Mouse (Mus musculus) thymus, postnatal 10 days (tissue): ENCODE data around the gene Birc5.
A peak's percentile ranks its signal among the peaks of the same experiment; 100 is the strongest.
"Not testable (repeated sequence)": the region's sequence is repeated elsewhere in the genome, so short reads cannot be mapped to it uniquely, and the experiment has no call there.

Source experiments
- DNase-seq, 2 experiments: peaks; one replicate each; pipeline ENCODE4 v3.0.0; 2021; ENCODE audit warnings: low spot score in 2 of 2

The Birc5 gene

DNA sequence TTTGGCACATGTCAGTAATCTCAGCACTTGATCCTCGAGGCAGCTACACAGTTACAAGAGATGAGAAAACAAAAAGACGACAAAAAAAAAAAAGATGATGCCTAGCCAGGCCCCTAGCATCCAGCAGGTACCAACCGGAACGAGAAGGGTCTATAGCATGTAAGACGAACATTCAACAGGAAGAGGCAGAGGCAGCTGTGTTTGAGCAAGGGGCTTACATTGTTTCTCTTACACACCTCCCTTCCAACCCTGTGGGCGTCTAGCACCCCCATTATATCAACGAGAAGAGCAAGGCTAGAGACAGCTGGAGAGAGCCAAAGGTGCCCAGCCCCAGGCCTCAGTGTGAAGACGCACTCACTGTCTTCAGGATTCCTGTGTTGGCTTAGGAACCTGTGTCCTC lies 22.1 kb upstream of the Birc5 start:
- no peak for DNase-seq

DNA sequence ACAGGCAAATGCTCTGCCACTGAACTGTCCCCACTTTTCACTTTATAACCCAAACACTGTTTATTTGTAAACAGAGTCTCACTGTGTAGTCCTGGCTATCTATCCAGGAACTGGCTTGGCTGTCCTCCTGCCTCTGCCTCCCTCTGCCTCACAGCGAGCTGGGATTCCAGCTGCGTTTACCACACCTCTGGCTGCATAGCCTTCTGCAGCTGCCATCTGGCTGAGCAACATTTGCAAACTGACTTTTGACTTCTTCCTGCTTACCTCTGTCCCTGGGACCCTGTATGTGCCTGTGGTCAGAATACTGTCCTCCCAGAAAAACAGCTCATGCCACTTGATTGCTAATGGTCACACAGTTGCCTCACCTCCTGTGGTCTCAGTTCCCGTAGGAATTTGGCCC lies 21.7 kb upstream of the Birc5 start:
- no peak for DNase-seq

DNA sequence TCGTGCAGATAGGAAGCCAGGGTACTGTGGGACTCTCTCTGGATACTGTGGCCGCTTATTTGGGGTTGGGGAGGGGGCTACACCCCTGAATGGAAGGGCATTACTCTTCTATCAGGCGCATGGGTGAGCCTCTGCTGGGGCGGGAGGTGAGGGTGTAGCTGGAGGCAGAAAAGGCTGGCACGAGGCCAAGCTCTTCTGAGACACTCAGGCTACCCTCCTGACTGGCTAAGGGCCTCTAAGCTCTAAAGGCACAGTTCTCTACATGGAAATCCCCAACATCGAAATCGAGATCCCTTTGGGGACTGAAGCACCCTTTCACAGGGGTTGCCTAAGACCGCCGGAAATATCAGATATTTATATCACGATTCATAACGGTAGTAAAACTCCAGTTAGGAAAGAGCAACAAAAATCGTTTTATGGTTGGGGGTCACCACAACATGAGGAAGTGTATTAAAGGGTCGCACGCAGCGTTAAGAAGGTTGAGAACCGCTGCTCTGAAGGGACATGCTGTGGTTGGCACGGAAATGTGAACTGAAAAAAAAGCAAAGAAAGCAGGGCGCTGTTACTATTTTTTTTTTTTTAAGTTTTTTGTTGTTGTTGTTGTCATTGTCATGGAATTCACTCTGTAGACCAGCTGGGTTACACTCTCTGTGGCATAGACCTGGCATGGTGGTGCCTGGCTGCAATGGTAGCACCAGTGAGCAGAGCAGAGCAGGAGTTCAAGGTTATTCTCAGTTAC lies 20.7 kb upstream of the Birc5 start:
- DNase-seq, result peak in 1 of 2 experiments; percentile 52

DNA sequence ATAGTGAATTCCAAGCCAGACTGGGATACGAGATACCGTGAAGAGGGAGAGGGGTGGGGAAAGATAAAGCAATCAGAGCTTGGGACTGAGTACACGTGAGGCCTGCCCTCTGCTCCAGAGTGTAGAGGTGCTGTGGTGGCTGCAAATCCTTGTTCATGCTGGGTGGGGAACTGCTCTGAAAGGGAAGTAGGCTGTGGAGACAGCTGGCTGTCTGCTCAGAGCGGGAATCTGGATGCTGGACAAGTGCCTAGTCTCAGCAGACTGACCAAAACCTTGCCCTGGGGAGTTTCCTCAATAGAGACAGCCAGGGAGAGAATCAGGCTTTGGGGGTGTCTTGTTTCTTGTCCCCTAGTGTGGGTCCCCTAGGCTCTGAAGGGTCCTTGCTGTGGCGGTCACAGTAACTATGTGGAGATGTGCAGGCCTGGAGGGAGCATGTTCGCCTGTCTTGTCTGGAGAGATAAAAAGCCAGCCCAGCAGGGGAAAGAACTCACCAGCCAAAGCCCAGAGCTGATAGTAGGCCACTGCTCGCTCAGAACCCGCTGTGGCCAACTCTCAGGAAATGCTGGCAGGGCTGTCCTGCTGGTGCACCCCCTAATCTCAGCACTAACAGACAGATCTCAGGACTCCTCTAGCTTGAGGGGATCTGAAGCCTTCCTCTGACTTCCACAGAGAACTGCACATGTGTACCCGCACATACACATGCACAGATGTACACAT lies 20.0 kb upstream of the Birc5 start:
- no peak for DNase-seq

DNA sequence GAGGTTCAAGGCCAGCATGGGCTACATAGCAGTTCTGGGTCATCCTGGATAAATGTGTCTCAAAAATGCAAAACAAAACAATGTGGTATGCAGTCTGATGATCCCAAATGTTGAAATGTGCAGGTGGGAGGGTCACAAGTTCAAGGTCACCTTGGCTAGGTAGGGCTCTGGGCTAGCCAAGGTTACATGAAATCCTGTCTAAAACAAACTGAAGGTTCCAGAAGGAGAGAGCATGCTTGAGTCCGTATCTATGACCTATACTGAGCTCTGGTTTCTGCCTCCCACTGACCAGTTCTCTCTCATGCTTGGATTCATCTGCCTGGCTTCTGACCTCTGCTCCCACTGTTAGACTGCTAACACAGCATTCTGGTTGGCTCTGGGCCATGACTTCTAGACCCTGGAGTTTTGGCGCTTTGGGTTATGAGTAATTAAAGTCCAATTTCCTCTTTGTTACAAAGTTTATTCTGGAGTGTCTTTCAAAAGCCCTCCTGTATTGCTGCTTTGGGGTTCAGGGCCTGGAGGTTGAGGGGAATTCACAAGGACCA lies 19.3 kb upstream of the Birc5 start:
- DNase-seq, result no peak

DNA sequence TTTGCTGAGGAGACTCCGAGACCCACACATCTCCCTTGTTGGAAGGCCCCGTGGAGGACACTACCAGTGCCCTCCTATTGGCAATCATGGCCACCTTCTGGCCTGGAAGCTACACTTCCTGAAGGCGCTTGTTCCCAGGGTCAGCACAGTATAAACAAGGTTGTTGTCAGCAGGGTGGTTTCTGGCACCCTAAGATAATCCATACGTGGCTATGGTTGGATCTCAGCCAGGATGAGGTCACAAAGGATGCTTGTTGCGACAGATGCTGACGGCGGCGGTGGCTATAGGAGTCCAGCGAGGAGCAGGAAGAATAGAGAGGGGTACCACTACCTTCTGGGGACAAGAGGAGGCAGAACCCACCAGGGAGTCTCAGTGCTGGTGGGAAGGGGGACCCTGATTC lies 18.6 kb upstream of the Birc5 start:
- DNase-seq, result no peak

DNA sequence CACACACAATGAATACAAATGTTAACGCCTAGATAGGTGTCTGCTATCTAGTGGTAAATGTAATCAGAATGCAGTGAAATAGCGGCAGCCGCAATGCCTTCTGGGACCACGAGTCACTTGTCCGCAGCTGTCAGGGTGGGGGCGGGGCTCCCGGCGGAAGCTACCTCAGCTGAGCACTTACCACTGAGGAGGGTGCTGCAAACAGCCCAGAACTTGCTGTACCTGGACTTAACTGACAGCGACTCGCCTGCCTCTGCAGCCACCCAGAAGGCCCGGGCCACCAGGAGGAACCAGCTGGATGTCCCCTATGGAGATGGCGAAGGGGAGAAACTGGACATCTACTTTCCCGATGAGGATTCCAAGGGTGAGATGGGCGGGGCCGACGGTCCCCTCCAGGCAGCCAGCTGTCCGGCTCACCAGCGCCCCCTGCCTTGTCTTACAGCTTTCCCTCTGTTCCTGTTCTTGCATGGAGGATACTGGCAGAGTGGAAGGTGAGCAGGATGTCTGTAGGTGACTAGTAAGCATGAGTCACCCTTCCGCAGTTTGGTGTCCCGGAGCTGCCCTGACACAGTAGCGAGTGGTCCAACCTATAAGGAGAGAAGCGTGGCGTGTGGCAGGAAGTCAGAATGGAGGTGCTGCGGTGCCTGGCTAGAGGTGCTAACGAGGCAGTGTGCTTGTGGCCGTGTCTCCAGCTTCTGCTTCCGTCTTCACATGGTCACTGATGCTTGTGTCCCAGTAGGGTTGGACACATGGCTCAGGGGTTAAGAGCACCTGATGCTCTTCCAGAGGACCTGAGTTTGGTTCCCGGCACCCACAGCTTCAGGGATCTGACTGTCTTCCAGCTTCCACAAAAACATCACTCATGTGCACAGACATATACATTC lies 16.7 kb upstream of the Birc5 start:
- peak; percentile 89 to 95 for DNase-seq

DNA sequence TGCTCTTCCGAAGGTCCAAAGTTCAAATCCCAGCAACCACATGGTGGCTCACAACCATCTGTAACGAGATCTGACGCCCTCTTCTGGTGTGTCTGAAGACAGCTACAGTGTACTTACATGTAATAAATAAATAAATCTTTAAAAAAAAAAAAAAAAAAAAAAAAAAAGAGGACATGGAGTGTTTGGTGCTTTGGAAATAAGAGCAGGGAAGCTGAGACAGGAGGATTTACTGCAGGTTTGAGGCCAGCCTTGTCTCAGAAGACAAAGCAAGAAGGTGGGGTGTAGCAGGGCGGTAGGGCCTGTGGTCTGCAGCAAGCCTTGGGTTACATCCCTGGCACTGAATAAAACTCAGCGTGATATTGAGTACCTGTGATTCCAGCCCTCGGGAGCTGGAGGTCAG lies 15.5 kb upstream of the Birc5 start:
- not testable (repeated sequence) for DNase-seq

DNA sequence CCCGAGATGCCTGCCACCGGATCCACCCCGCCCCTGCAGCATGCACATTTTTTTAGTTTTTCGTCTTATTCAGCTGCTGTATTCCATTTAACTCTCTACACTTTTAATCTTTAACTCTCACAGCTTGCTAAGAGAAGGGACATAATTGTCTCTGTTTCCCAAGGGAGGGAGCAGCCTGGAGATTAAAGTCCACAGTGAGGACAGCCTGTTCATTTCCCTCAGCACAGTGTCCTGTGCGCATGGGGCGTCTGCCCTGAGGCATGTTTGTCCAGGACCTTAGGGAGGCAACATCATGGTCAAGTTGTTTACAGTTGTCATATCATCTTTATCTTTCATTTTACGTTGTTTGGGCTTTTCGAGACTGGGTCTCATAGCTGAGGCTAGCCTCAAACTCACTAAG lies 15.0 kb upstream of the Birc5 start:
- no peak for DNase-seq

DNA sequence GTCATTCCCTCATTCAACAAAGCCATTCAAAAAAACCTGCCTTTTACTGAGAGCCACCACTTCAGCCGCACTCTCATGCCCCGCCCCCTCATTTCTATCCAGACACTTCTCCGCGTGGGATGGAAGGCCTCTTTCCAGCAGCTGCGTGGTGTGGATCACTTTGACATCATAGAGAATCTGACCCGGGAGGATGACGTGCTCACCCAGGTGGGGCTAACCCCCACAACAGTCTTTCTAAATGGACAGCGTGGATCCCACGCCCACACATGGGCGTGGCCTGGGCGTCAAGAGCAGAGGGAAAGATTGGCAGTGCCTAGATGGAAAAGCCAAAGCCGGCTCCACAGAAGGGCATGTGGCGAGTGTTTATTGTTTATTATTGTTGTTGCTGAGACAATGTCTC lies 12.7 kb upstream of the Birc5 start:
- no peak for DNase-seq

DNA sequence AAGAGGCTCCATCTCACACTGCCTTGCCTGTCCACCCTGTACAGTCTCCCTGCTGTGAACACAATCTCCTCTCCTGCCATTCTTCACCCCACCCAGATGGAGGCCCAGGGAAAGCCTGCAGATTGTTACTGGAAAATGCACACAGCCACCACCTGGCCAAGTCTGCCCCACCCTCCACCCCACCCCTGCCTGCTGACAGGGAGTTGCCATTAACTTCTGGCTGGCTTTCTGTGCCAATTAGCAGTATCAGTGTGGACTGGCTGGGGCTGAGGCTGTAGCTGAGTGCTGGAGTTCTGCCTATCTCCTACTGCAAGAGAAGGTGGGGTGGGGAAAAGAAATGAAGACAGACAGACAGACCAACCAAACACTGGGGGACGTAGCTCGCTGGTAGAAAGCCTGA lies 10.5 kb upstream of the Birc5 start:
- DNase-seq, result no peak

DNA sequence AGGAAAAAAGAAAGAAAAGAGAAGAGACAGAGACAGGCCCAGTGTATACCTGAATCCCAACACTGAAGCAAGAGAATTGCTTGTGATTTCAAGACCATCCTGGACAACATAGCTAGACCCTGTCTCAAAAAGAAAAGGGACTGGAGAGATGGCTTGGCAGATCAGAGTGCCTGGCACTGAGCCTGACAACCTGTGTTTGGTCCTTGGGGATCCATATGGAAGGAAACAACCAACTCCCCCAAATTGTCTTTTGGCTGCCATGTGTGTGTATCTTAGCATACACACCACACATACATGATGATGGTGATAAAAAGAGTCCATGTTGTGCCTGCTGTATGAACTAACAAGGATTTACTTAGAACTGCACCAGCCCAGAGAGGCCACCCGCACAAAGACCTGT lies 10.0 kb upstream of the Birc5 start:
- DNase-seq, result no peak

DNA sequence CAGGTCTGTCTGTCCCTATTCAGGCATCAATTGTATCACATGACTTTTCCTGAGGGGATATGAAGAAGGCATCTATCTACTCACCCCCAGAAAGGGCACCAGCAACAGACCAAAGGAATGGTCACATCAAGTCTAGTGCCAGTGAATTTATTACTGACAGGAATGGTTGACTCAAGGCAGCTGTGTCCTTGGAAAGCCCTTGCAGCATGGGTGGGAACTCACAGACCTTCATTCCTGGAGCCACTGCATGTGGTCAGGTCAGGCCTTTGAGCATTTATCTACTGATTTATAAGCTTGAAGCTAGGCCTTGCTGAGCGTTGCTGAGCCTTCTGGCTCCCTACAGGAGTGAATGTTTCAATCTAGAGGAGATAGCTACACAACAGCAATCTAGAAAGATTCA lies 8.1 kb upstream of the Birc5 start:
- DNase-seq, result no peak

DNA sequence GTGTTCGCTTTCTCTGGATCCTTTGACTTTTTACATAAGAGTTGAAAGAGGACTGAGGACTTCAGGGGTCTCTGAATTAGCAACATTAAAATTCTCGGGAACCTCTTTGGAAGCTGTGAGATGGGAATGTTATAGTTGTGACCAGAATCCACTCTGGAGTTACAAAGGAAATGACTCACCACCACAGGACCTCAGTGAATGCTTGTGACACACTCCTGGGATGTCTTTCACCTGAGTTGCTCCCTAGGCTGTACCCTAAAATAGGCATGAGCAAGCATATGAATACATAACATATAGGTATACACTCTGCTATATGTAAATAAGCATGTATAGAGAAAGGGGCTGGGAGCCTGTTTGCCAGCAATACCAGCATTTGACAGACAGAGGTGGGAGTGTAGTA lies 5.6 kb upstream of the Birc5 start:
- DNase-seq, result no peak

DNA sequence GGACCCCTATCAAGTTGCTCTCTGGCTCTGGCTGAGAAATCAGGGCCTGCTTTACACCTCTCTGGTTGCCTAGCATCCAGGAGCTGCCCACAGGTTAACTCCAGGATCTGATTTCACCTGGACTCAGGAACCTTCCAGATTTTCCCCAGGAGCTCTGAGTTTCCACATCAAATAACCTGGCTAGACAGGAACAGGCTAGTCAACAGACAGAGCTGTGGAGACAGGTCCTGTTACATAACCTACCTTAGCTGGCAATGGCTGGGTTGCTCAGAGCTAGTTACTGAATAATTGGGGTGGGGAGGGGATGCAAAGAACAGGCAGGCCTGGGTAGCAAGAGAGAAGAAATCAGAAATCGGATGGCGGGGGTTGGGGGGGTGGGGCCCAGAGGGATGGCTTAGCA lies 4.1 kb upstream of the Birc5 start:
- DNase-seq, result no peak

DNA sequence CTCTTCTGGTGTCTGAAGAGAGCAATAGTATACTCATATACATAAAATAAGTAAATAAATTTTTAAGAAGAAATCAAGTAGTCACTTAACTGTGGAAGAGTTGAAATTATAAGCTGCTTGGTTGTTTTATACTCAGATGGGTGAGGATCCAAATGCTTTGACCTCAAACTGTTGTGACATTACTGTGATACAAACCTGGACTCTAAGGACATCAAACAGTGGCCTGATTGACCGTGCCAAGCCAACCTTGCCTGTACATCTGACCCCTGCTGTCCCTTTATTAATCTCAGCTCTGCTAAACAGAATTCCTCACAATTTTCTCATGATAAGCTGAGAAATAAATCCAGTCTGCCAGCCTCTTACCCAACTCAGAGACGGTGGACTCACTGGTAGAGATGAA lies 3.4 kb upstream of the Birc5 start:
- no peak for DNase-seq

DNA sequence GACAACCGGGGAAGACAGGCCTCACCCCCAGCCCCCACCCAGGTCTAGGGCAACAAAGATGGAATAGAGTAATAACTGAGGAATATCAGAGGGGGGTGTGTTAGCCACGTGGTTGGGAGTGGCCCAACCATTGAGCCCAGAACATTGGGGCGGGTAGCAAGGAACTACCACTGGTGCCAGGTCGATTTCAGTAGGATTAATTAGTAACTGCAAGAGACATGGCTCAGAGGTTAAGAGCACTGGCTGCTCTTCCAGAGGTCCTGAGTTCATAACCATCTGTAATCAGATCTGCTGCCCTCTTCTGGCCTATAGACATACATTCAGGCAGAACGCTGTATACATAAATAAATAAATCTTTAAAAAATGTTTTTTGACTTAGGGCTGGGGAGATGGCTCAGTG lies 2.4 kb upstream of the Birc5 start:
- no peak for DNase-seq

DNA sequence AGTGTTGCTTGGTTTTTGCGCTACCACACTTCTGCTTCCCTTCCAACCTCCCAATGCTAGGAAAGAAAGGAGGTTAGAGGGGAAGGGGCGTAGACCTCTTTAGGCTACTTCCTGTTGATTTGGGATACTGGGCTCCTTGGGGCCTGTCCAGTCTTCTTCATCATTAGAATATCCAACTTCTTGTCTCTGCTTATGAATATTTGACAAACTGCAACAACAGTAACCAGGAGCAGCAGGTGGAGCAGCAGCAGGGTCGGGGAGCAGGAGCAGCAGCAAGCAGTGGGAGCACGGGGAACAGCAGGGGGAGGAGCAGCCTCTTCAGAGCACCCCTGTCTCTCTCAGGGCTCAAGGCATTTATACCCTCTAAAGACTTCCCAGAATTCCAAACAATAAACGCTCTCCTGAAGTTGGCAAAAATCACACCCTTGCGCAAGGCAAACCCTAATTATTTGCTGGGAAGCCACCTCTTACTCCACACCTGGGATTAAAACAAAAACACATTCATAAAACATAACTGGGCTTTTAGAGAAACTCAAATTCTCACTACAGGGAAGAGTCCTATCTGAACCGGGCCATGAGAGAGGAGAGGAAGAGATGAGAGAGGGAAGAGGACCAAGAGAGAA lies 1.3 kb upstream of the Birc5 start:
- DNase-seq, result no peak

DNA sequence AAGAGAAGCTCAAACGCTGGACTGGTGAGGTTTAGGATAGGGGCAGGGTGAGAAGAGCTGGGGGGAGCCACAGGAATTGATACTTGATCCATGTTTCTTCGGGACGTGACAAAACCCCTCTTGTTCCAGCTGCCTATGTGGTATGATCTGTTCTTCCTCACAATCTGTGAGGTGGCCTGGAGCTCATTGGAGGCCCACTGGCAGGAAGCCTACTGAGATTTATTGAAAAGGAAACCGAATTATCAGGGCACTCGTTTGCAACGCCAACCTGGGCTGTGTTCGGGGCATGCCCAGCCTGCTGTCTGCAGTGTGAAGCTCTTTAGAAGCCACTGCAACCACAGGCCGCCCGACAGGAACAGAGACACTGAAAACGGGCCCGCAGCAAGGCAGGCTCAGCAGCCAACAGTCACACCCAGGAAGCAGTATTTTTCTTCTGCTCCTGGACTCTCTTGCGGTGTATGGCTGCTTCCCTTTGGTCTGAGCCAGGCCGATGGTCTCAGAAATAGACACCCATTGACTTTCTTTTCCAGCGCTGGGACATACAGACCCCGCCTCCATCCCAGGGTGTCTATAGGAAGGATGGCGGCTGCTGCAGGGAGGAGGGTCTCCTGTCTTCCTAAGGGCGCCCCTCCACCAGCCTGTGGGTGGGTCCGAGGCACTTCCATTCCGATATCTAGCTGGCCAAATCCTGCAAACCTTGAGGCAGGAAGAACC lies 623 bp upstream of the Birc5 start:
- DNase-seq, result peak; percentile 53 to 56

DNA sequence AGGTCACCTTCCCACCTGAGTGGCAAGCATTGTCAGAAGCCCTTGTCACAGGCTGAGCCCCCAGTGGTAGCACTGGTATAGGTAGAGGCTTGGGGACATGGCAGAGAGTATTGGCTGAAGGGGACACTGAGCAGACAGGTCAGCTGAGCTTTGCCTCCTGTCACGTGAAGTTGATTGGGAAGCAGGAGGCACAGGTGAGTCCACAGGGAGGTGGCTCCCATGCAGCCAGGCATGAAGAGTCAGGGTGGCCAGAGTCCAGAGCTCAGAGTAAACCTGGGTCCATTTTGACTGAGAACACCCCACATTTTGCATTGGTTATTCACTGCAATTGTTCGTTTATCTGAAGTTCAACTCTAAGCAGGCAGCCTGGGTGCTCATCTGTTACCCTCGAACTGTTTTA lies 3.8 kb downstream of the Birc5 start:
- DNase-seq, result no peak

DNA sequence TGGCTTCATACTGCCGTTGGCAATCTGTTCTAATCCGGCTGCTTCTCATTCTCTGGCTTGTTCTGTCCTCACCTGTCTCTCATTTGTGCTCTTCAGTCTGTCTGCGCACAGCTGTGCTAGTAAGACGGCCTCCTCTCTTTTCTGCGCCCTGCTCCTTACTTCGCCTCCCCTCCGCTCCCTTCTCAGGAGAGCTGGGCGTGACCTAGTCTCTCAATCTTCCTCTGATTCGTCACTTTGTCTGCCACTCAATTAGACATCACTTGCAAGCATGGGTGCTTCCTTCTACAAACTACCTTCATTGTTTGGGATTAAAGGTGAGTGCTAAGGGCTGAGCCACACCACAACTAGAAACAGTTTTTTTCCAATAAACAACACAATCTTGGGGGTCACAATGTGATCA lies 5.2 kb downstream of the Birc5 start:
- DNase-seq, result no peak
